Mouse (Mus musculus): ENCODE results near the gene Gm11541. TPM values are rescaled to one million over a fixed set of nuclear protein-coding genes. Genes with fewer than 3 reads are reported as not detected.

Gm11541 gene
- total and polyA plus RNA-seq, 3 experiments: 0.17 TPM; not detected in 2

GRCm38 (mm10) chr11:94715622-94716021, 11.3 kb upstream of the Gm11541 start:
- no peak overlapping the region for H3K4me3 ChIP-seq (replicated peaks in 1 of 3; ENCODE audit: low read depth in 2 of 3, low read length in 2 of 3, poor library complexity in 1 of 3)
- peaks cover 9% of the 10 kb centered on the region for H3K9me3 ChIP-seq (replicated peaks; ENCODE audit: low read length)
- H3K9ac ChIP-seq (ENCODE audit: insufficient read depth, low read depth): no peak overlapping the region
- dilution Hi-C loops (cut with MboI; ENCODE audit: extremely low pct_ligation_motif_present, extremely low pct_unique_long_range_greater_than_20kb, low sequenced_read_pairs) (no loop called here), in situ Hi-C loops (cut with MboI; ENCODE audit: low pct_ligation_motif_present, low pct_unique_long_range_greater_than_20kb, low sequenced_read_pairs) (loop anchor here (5.0 kb wide), 1 partner anchor 63 kb away; the partner anchor contains the start of genes Eme1 and Mrpl27)
- H3K27ac ChIP-seq (ENCODE audit: insufficient read depth, low read depth): no peak overlapping the region
- TF ChIP-seq MAX (IDR thresholded peaks at IDR 0.05; ENCODE audit: low read length) (no peak), ZC3H11A (IDR thresholded peaks at IDR 0.05; ENCODE audit: low read depth, low read length) (no peak), SIN3A (IDR thresholded peaks at IDR 0.05; ENCODE audit: low read length) (no peak), JUN (IDR thresholded peaks at IDR 0.05; ENCODE audit: insufficient read depth, low read depth, low read length) (no peak), RCOR1 (conservative IDR thresholded peaks at IDR 0.05; ENCODE audit: low read depth, low read length) (no peak), HCFC1 (IDR thresholded peaks at IDR 0.05; ENCODE audit: low read depth, low read length) (no peak)
- no peaks in the 10 kb centered on the region for H3K36me3 ChIP-seq (replicated peaks in 1 of 2; ENCODE audit: control insufficient read depth in 1 of 2, insufficient read depth in 1 of 2, low read length in 1 of 2)
- no peaks in the 10 kb centered on the region for H3K79me2 ChIP-seq (replicated peaks; ENCODE audit: control insufficient read depth, extremely low read depth, insufficient read depth, poor library complexity, severe bottlenecking)
- H3K27me3 ChIP-seq (replicated peaks): peaks cover 7% of the 10 kb centered on the region
- H3K4me2 ChIP-seq (ENCODE audit: insufficient read depth, low read depth, poor library complexity, severe bottlenecking): peak overlapping the region; percentile 19; the same call in 1 of the 2 replicates
- peaks cover 0 to 20% of the 10 kb centered on the region in 2 experiments; a peak in 3 of 4 replicates for H3K4me1 ChIP-seq (ENCODE audit: control insufficient read depth in 1 of 2, insufficient read depth in 2 of 2)
- no peak for DNase-seq (ENCODE audit: extremely low read depth)

- Histone ChIP-seq H3K4me3 (replicated peaks in 1 of 3; ENCODE audit: low read depth in 2 of 3, low read length in 2 of 3, poor library complexity in 1 of 3) (no peak overlapping the region), H3K27ac (ENCODE audit: insufficient read depth, low read depth) (no peak overlapping the region), H3K9me3 (replicated peaks; ENCODE audit: low read length) (peaks cover 9% of the 10 kb centered on the region), H3K4me1 (ENCODE audit: control insufficient read depth in 1 of 2, insufficient read depth in 2 of 2) (peaks cover 0 to 12% of the 10 kb centered on the region in 2 experiments; a peak in 3 of 4 replicates), H3K27me3 (replicated peaks) (peaks cover 13% of the 10 kb centered on the region), H3K9ac (ENCODE audit: insufficient read depth, low read depth) (no peak overlapping the region), H3K79me2 (replicated peaks; ENCODE audit: control insufficient read depth, extremely low read depth, insufficient read depth, poor library complexity, severe bottlenecking) (no peaks in the 10 kb centered on the region), H3K36me3 (replicated peaks in 1 of 2; ENCODE audit: control insufficient read depth in 1 of 2, insufficient read depth in 1 of 2, low read length in 1 of 2) (no peaks in the 10 kb centered on the region), H3K4me2 (ENCODE audit: insufficient read depth, low read depth, poor library complexity, severe bottlenecking) (no peak overlapping the region)
- DNase-seq (ENCODE audit: extremely low read depth): no peak
- in situ Hi-C loops (cut with MboI; ENCODE audit: low pct_ligation_motif_present, low pct_unique_long_range_greater_than_20kb, low sequenced_read_pairs) (no loop called here), dilution Hi-C loops (cut with MboI; ENCODE audit: extremely low pct_ligation_motif_present, extremely low pct_unique_long_range_greater_than_20kb, low sequenced_read_pairs) (no loop called here)
- TF ChIP-seq CHD2 (IDR thresholded peaks at IDR 0.05; ENCODE audit: low read length) (no peak), POLR2A (IDR thresholded peaks at IDR 0.05; ENCODE audit: low read depth, low read length) (no peak), RAD21 (IDR thresholded peaks at IDR 0.05; ENCODE audit: low read depth, low read length) (no peak), ELF1 (IDR thresholded peaks at IDR 0.05; ENCODE audit: low read depth, low read length) (no peak), HCFC1 (IDR thresholded peaks at IDR 0.05; ENCODE audit: low read depth, low read length) (no peak), POLR2AphosphoS2 (IDR thresholded peaks at IDR 0.05; ENCODE audit: low read depth, low read length) (no peak), SMC3 (IDR thresholded peaks at IDR 0.05; ENCODE audit: low read depth, low read length) (no peak), MYC (IDR thresholded peaks at IDR 0.05; ENCODE audit: low read depth, low read length) (no peak), MXI1 (IDR thresholded peaks at IDR 0.05; ENCODE audit: low read depth, low read length) (no peak), TCF12 (IDR thresholded peaks at IDR 0.05; ENCODE audit: low read depth, low read length) (no peak), ZKSCAN1 (IDR thresholded peaks at IDR 0.05; ENCODE audit: borderline replicate concordance, low read depth, low read length) (no peak), PAX5 (IDR thresholded peaks at IDR 0.05; ENCODE audit: low read length) (no peak), NRF1 (IDR thresholded peaks at IDR 0.05; ENCODE audit: low read depth, low read length) (no peak), MEF2A (IDR thresholded peaks at IDR 0.05; ENCODE audit: borderline replicate concordance, low read depth, low read length) (no peak), MAX (IDR thresholded peaks at IDR 0.05; ENCODE audit: low read length) (no peak), RCOR1 (conservative IDR thresholded peaks at IDR 0.05; ENCODE audit: low read depth, low read length) (no peak), ETS1 (conservative IDR thresholded peaks at IDR 0.05; ENCODE audit: low read depth, low read length) (no peak), UBTF (IDR thresholded peaks at IDR 0.05; ENCODE audit: low read depth, low read length) (no peak), MAZ (IDR thresholded peaks at IDR 0.05; ENCODE audit: low read depth, low read length) (no peak), SIN3A (IDR thresholded peaks at IDR 0.05; ENCODE audit: low read length) (no peak)
Observed at GRCm38 (mm10) chr11:94713246-94713860, 9.1 kb upstream of the Gm11541 start.

Measured in CH12.LX (cell line).